Mouse (Mus musculus) CD4-positive naive resting alpha-beta T cell, adult 57 days (primary cell): ENCODE results near the gene Kng1. TPM values are rescaled to one million over a fixed set of nuclear protein-coding genes. Genes with fewer than 3 reads are reported as not detected.

ENCODE experiments used
- total RNA-seq: library from RNA; stranded (reverse); gene quantifications from one replicate; pipeline ENCODE4 v1.2.4, GENCODE M21; 2023

The Kng1 gene
- total RNA-seq = not detected

GRCm38 (mm10) chr16:23057668-23058447, at the start of gene Kng1:
TSS of gene Kng1 (plus strand) at chr16:23057865.

GRCm38 (mm10) chr16:23028966-23029600, 28.6 kb upstream of the Kng1 start, which contains the start of gene Kng2:
TSS of gene Kng2 (minus strand) at chr16:23029482.

GRCm38 (mm10) chr16:23107231-23107942, 49.7 kb downstream of the Kng1 start, which contains the start of gene Eif4a2:
TSS of gene Eif4a2 (plus strand) at chr16:23107444.

GRCm38 (mm10) chr16:23127673-23128375, 70.2 kb downstream of the Kng1 start, which contains the start of gene Rfc4:
TSS of gene Rfc4 (minus strand) at chr16:23127737.

Other genes with a start within 250 kb of the Kng1 start
- gene Crygs, start 246.3 kb upstream of the Kng1 start, total RNA-seq = not detected
- gene Tbccd1, start 200.2 kb upstream of the Kng1 start, total RNA-seq = 15.0 TPM
- 52.9 TPM for gene Dnajb11, start 200.0 kb upstream of the Kng1 start, total RNA-seq
- not detected for gene Ahsg, start 166.6 kb upstream of the Kng1 start, total RNA-seq
- not detected for gene Fetub, start 139.5 kb upstream of the Kng1 start, total RNA-seq
- gene Hrg, start 106.8 kb upstream of the Kng1 start, total RNA-seq = not detected
- not detected for gene Kng2, start 28.4 kb upstream of the Kng1 start, total RNA-seq
- 1,098 TPM for gene Eif4a2, start 49.6 kb downstream of the Kng1 start, total RNA-seq
- gene Rfc4, start 69.9 kb downstream of the Kng1 start, total RNA-seq = 7.7 TPM
- not detected for gene Adipoq, start 88.7 kb downstream of the Kng1 start, total RNA-seq
- 98.6 TPM for gene St6gal1, start 166.9 kb downstream of the Kng1 start, total RNA-seq